ENCODE assay signal across 11 mouse cellular contexts in genomic region chr10:67894059-67894458, GRCm38 (mm10). TPM values are rescaled to one million over a fixed set of nuclear protein-coding genes. Genes with fewer than 3 reads are reported as not detected.
A peak's percentile ranks its signal among the peaks of the same experiment; 100 is the strongest.
DNase-seq lines count a peak whose midpoint lies in the region; ATAC-seq and TF ChIP-seq lines count a peak whose summit lies in the region.
"Had no signal": no experiment of that assay in that cellular context is flagged by ENCODE, and none has a peak within 500 bp of the region (broad histone marks: within the 10 kb centered on the region; RNA-seq: fewer than 3 reads in every experiment).

No protein-coding gene starts in this region.

- TF ChIP-seq CTCF in cortical plate, adult 2 months (IDR thresholded peaks at IDR 0.05; ENCODE audit: extremely low read depth, insufficient read depth, low read length), result peak; percentile 19; the same call in 1 of the 2 replicates

- no peak for TF ChIP-seq POLR2A in cortical plate, adult 2 months (IDR thresholded peaks at IDR 0.05; ENCODE audit: extremely low read depth, insufficient read depth, low read length)

- ATAC-seq in cerebellum, adult (ENCODE audit: insufficient number of reproducible peaks, low FRiP score, low TSS enrichment), result peak; percentile 54; the same call in 1 of the 2 replicates
- ATAC-seq: liver, postnatal 0 days had no signal

- peak overlapping the region; percentile 86; the same call in 1 of the 2 replicates for H3K27ac ChIP-seq in cortical plate, adult 2 months (ENCODE audit: insufficient read depth, low read length)
- H3K27ac ChIP-seq: limb, embryonic 13.5 days had no signal

- H3K4me1 ChIP-seq in cortical plate, adult 2 months (ENCODE audit: control insufficient read depth, insufficient read depth, low read length), result peaks cover 16% of the 10 kb centered on the region
- H3K4me1 ChIP-seq: limb, embryonic 13.5 days had no signal

- DNase-seq in cerebellum, adult 9-10 months, result no peak
- DNase-seq in layer of hippocampus, postnatal 10 days (ENCODE audit: low spot score in 2 of 2), result peak; percentile 53 to 54
- no peak for DNase-seq in layer of hippocampus, adult 8-10 months (ENCODE audit: low spot score in 2 of 2)
- DNase-seq in R1 (ENCODE audit: low read depth, low spot score), result peak; percentile 52
- no peak for DNase-seq in spleen, postnatal 36 days (ENCODE audit: low spot score in 2 of 2)
- no peak for DNase-seq in kidney, postnatal 4 days
- DNase-seq: liver, postnatal 0 days had no signal

- no peak overlapping the region for H3K4me3 ChIP-seq in cortical plate, adult 2 months (ENCODE audit: insufficient read depth, low read length)
- H3K4me3 ChIP-seq: limb, embryonic 13.5 days; myocyte had no signal

RNA-seq across cellular contexts. Expression of gene Zfp365, which starts 18.4 kb away (rescaled TPM):
- 10 to 100 TPM; 68.7 to 73.4 TPM for total RNA-seq in layer of hippocampus, postnatal 10 days (2021)
- 100 to 1,000 TPM; 214 to 255 (median 232) TPM for total RNA-seq in layer of hippocampus, adult 8-10 months (2022)
- 315 and 333 TPM in 2 replicates for polyA plus RNA-seq in cortical plate, adult 2 months (2012; rRNA removed)

Comparison
In these comparisons a context has a peak if more than half of its experiments do, and no peak if none do; other contexts are left out.
1. DNase-seq: peak in layer of hippocampus, postnatal 10 days (2 of 2) and R1 (single experiment); none in cerebellum, adult 9-10 months (single experiment), layer of hippocampus, adult 8-10 months (0 of 2), spleen, postnatal 36 days (0 of 2) and kidney, postnatal 4 days (0 of 2).